Mouse (Mus musculus): ENCODE data around the gene Ndufs6. TPM values are rescaled to one million over a fixed set of nuclear protein-coding genes. Genes with fewer than 3 reads are reported as not detected.

Gene Ndufs6
- polyA plus RNA-seq, 1 experiment from 2014 or later = 333 TPM

DNA sequence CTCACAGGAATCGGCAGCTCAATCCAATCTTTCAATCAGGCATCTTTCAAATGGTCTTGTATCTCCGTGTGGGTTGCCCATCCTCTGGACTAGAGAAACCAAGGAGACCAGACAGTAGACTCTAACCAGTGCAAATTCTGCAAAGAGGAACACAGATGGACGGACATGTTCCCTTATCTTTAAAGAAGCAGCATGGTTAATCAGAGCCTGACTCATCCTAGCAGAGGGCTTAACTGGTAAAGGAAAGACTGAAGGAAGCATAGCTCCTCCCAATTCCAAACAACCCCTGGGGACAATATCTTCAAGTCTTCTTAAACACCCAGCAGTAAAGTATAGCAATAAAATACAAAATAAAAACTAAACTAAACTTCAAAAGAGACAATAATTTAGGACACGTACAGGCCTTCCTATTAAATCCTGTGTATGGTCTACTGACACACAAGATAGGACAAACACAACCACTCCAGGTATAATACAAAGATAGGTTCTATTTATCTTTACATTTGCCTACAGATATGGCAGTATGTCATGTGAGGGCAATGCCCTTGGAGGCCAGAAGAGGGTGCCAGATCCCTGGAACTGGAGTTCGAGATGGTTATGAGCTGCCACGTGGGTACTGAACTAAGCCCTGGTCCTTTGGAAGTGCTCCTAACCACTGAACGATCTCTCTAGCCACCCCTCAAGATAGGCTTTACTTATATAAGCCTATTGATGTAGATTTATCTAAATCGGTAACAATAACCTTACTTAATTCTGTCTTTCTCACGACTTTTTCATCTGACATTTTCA, 17.0 kb upstream of the Ndufs6 start:
- ATAC-seq (peak; percentile 46; the same call in 1 of the 2 replicates), DNase-seq (ENCODE audit: low spot score) (no peak)
- peak; percentile 62 for TF ChIP-seq CTCF (IDR thresholded peaks at IDR 0.05)
- no peak for TF ChIP-seq EP300 (IDR thresholded peaks at IDR 0.05)
- Histone ChIP-seq H3K4me1 (ENCODE audit: insufficient read depth, low read depth, low read length) (no peaks in the 10 kb centered on the region), H3K4me3 (ENCODE audit: low read depth, low read length) (no peak overlapping the region), H3K27me3 (replicated peaks; ENCODE audit: insufficient read depth, low read length) (no peaks in the 10 kb centered on the region), H3K27ac (ENCODE audit: low read length) (no peak overlapping the region), H3K4me2 (replicated peaks; ENCODE audit: low read depth, low read length) (no peak overlapping the region), H3K9ac (replicated peaks; ENCODE audit: low read depth) (no peak overlapping the region), H3K36me3 (ENCODE audit: insufficient read depth, low read length) (no peaks in the 10 kb centered on the region), H3K9me3 (ENCODE audit: low read length) (no peaks in the 10 kb centered on the region)
- 70% methylated on average over 9 of the region's 9 CpGs for WGBS

DNA sequence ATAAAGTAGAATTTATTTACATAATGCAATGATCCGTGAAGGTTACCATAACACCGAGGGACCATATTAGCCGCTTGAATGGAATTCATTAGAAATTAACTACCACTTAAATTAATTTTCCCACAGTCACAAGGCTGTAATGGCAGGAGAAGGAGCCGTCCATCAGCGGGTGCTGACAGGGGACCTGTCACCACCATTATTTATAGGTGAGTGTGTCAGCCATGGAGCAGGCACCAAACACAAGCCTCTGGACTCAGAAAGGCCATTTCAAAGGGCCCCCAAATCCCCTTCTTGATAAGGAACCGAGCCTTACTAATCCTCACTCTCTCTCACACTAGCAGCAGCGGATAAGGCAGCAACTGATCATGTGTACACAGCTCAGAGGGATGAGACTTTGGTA, 8.4 kb upstream of the Ndufs6 start:
- H3K4me1 ChIP-seq (ENCODE audit: insufficient read depth, low read depth, low read length) = 0 out of 2 replicates have a peak, but pooled peaks cover under 1% of the 10 kb centered on the region
- no peaks in the 10 kb centered on the region for H3K27me3 ChIP-seq (replicated peaks; ENCODE audit: insufficient read depth, low read length)
- no peak overlapping the region for H3K4me2 ChIP-seq (replicated peaks; ENCODE audit: low read depth, low read length)
- no peak overlapping the region for H3K27ac ChIP-seq (ENCODE audit: low read length)
- DNase-seq (ENCODE audit: low spot score) (no peak), ATAC-seq (no peak)
- H3K9ac ChIP-seq (replicated peaks; ENCODE audit: low read depth) = no peak overlapping the region
- no peak overlapping the region for H3K4me3 ChIP-seq (ENCODE audit: low read depth, low read length)
- TF ChIP-seq EP300 (IDR thresholded peaks at IDR 0.05) (no peak), CTCF (IDR thresholded peaks at IDR 0.05) (no peak)
- no peaks in the 10 kb centered on the region for H3K9me3 ChIP-seq (ENCODE audit: low read length)
- no peaks in the 10 kb centered on the region for H3K36me3 ChIP-seq (ENCODE audit: insufficient read depth, low read length)
- 51% methylated on average over 7 of the region's 7 CpGs for WGBS

DNA sequence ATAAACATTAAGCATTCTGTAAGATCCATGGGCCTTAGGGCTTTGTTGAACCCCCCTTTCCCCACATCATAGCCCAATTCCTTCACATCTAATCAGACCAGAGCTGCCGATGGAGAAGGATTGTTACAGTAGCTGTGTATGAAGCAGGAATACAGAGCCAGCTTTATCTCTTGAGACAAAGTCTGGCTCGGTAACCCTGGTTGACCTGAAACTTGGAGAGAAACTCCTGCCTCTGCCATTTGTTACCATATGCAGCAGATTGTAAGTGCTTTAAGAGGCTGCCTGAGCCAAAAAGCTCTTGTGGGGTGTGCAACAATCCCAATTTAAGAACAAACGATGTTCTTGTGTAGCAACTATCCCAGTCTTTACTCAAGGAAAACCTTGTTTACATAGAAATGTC, 3.4 kb upstream of the Ndufs6 start:
- H3K27me3 ChIP-seq (replicated peaks; ENCODE audit: insufficient read depth, low read length) = no peaks in the 10 kb centered on the region
- peaks cover 13% of the 10 kb centered on the region; the same call in 1 of the 2 replicates for H3K4me1 ChIP-seq (ENCODE audit: insufficient read depth, low read depth, low read length)
- DNase-seq (ENCODE audit: low spot score) (peak; percentile 18), ATAC-seq (no peak)
- H3K36me3 ChIP-seq (ENCODE audit: insufficient read depth, low read length) = no peaks in the 10 kb centered on the region
- H3K9me3 ChIP-seq (ENCODE audit: low read length) = no peaks in the 10 kb centered on the region
- H3K9ac ChIP-seq (replicated peaks; ENCODE audit: low read depth) = peak overlapping the region; percentile 97; the same call in 1 of the 2 replicates
- TF ChIP-seq CTCF (IDR thresholded peaks at IDR 0.05) = no peak
- TF ChIP-seq EP300 (IDR thresholded peaks at IDR 0.05) = no peak
- peak overlapping the region; percentile 71 for H3K4me2 ChIP-seq (replicated peaks; ENCODE audit: low read depth, low read length)
- 27% methylated on average over 3 of the region's 3 CpGs for WGBS
- H3K4me3 ChIP-seq (ENCODE audit: low read depth, low read length) = peak overlapping the region; percentile 87
- no peak overlapping the region; the same call in 1 of the 2 replicates for H3K27ac ChIP-seq (ENCODE audit: low read length)

DNA sequence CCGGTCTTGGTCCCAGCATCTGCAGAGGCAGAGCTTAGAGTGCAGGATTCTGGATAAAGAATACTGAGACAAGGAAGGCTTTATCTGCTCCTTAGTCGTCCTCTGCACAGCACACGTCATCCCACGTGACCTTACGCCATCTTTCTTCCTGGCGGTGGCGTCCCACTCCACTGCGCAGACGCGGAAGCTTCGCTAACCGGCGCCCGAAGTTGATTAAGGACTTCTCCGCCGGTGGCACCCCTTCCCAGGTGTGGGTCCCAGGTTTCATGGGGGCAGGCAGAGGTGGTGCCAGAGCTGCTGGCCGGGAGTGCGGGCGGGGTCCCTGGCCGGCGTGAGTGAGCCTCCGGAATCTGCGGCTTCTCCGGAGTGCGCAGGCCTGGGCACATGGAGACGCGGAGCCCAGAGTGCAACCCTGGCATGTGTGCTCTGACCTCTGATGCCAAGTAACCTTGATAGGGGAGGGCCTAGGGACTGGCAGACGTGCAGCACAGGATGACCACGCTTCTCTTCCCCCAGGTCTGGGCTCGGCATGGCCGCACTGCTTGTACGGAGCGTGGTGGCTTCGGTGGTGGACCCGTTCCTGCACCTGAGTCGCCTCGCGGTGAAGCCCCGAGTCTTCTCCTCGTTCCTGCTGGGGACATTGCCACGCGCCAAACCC, 2.6 kb upstream of the Ndufs6 start:
- WGBS = under 1% methylated on average over 42 of the region's 42 CpGs
- Histone ChIP-seq H3K9me3 (ENCODE audit: low read length) (no peaks in the 10 kb centered on the region), H3K4me3 (ENCODE audit: low read depth, low read length) (peak overlapping the region; percentile 87), H3K36me3 (ENCODE audit: insufficient read depth, low read length) (no peaks in the 10 kb centered on the region), H3K4me1 (ENCODE audit: insufficient read depth, low read depth, low read length) (peaks cover 13% of the 10 kb centered on the region; the same call in 1 of the 2 replicates), H3K9ac (replicated peaks; ENCODE audit: low read depth) (peak overlapping the region; percentile 97), H3K27ac (ENCODE audit: low read length) (peak overlapping the region; percentile 75), H3K27me3 (replicated peaks; ENCODE audit: insufficient read depth, low read length) (no peaks in the 10 kb centered on the region), H3K4me2 (replicated peaks; ENCODE audit: low read depth, low read length) (peak overlapping the region; percentile 71)
- DNase-seq (ENCODE audit: low spot score) = peak; percentile 92
- peak; percentile 87 for ATAC-seq
- TF ChIP-seq EP300 (IDR thresholded peaks at IDR 0.05) = no peak
- no peak for TF ChIP-seq CTCF (IDR thresholded peaks at IDR 0.05)

DNA sequence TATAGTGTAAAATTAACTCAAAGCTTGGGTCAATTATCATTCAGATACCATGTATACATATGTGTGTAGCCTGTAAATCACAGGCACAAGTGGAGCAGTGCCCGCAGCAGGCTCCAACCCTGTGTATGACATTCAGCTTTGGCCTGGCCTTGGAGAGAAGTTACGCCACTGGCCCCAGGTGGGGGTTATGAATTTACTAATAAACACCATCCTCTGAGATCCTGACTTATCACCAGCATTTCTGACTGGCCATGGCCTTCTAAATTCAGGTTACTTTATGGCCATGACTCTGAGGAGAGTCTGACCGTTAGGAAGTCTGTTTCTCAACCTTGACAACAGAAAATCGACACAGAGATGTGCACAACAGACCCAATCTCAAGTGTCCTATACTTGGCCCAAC, 4.9 kb downstream of the Ndufs6 start:
- DNase-seq (ENCODE audit: low spot score) (no peak), ATAC-seq (no peak)
- Histone ChIP-seq H3K27ac (ENCODE audit: low read length) (no peak overlapping the region), H3K4me1 (ENCODE audit: insufficient read depth, low read depth, low read length) (peaks cover 5% of the 10 kb centered on the region; the same call in 1 of the 2 replicates), H3K27me3 (replicated peaks; ENCODE audit: insufficient read depth, low read length) (no peaks in the 10 kb centered on the region), H3K36me3 (ENCODE audit: insufficient read depth, low read length) (peaks cover 15% of the 10 kb centered on the region; the same call in 1 of the 2 replicates), H3K4me2 (replicated peaks; ENCODE audit: low read depth, low read length) (no peak overlapping the region), H3K9me3 (ENCODE audit: low read length) (no peaks in the 10 kb centered on the region), H3K4me3 (ENCODE audit: low read depth, low read length) (no peak overlapping the region), H3K9ac (replicated peaks; ENCODE audit: low read depth) (no peak overlapping the region)
- WGBS = 94% methylated on average over 4 of the region's 4 CpGs
- TF ChIP-seq EP300 (IDR thresholded peaks at IDR 0.05) (no peak), CTCF (IDR thresholded peaks at IDR 0.05) (no peak)

DNA sequence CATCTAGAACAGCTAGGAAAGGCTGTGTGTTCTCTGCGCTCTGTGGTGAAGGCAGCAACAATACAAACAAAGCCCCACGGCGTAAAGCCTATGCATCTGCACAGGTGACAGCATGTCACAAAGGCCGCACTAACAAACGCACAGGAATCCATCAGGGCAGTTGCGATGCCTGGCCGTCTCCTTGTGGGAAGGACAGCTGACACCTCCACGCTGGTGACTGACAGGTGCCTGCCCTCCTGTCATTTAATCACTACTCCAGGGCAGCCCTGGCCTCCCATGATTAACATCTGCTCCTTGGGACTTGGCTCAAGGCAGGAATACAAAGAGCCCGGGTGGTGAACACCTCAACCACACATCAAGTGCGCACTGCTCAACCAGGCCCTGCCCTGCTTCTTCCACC, 5.7 kb downstream of the Ndufs6 start:
- no peaks in the 10 kb centered on the region for H3K9me3 ChIP-seq (ENCODE audit: low read length)
- H3K4me1 ChIP-seq (ENCODE audit: insufficient read depth, low read depth, low read length) = peaks cover 3% of the 10 kb centered on the region; the same call in 1 of the 2 replicates
- H3K4me2 ChIP-seq (replicated peaks; ENCODE audit: low read depth, low read length) = no peak overlapping the region
- H3K27ac ChIP-seq (ENCODE audit: low read length) = no peak overlapping the region
- DNase-seq (ENCODE audit: low spot score) (no peak), ATAC-seq (no peak)
- WGBS = 88% methylated on average over 10 of the region's 10 CpGs
- H3K36me3 ChIP-seq (ENCODE audit: insufficient read depth, low read length) = peaks cover 19% of the 10 kb centered on the region; the same call in 1 of the 2 replicates
- TF ChIP-seq CTCF (IDR thresholded peaks at IDR 0.05) = no peak
- TF ChIP-seq EP300 (IDR thresholded peaks at IDR 0.05) = no peak
- H3K9ac ChIP-seq (replicated peaks; ENCODE audit: low read depth) = no peak overlapping the region
- H3K4me3 ChIP-seq (ENCODE audit: low read depth, low read length) = no peak overlapping the region
- no peaks in the 10 kb centered on the region for H3K27me3 ChIP-seq (replicated peaks; ENCODE audit: insufficient read depth, low read length)
